Mouse (Mus musculus) embryonic facial prominence, embryonic 15.5 days (tissue): ENCODE results near the gene Sept9. TPM values are rescaled to one million over a fixed set of nuclear protein-coding genes. Genes with fewer than 3 reads are reported as not detected.
A peak's percentile ranks its signal among the peaks of the same experiment; 100 is the strongest.

Source experiments
- ATAC-seq: fragments of 200-750 bp; cut with Nextera tagmentation; 2 replicates; pipeline ENCODE4 v1.8.0; 2017; ENCODE audit warnings: low read depth, moderate TSS enrichment; ENCODE audit not compliant: insufficient number of reproducible peaks, low FRiP score, low TSS enrichment
- H3K27ac ChIP-seq: fragments of 300-500 bp; sonication (generic); replicated peaks from 2 replicates; pipeline ENCODE4 v1.5.1; 2015; ENCODE audit warnings: mild to moderate bottlenecking, inconsistent platforms
- H3K27me3 ChIP-seq: fragments of 300-500 bp; sonication (generic); 2 replicates; pipeline ENCODE4 v1.6.1; 2015; ENCODE audit warnings: inconsistent platforms
- H3K36me3 ChIP-seq: fragments of 300-500 bp; sonication (generic); 2 replicates; pipeline ENCODE4 v1.6.1; 2015; ENCODE audit warnings: mild to moderate bottlenecking, inconsistent platforms
- H3K4me1 ChIP-seq: fragments of 300-500 bp; sonication (generic); 2 replicates; pipeline ENCODE4 v1.6.1; 2015; ENCODE audit warnings: inconsistent platforms
- H3K4me2 ChIP-seq: fragments of 300-500 bp; sonication (generic); replicated peaks from 2 replicates; pipeline ENCODE4 v1.6.1; 2015; ENCODE audit warnings: mild to moderate bottlenecking, inconsistent platforms
- H3K4me3 ChIP-seq: fragments of 300-500 bp; sonication (generic); replicated peaks from 2 replicates; pipeline ENCODE4 v1.5.1; 2015; ENCODE audit warnings: mild to moderate bottlenecking, inconsistent platforms
- H3K9ac ChIP-seq: fragments of 300-500 bp; sonication (generic); 2 replicates; pipeline ENCODE4 v1.6.1; 2015; ENCODE audit warnings: inconsistent platforms
- H3K9me3 ChIP-seq: fragments of 300-500 bp; sonication (generic); replicated peaks from 2 replicates; pipeline ENCODE4 v1.6.1; 2016; ENCODE audit warnings: inconsistent platforms
- WGBS: fragments of 180-500 bp; shearing (Covaris S2); methylation state at CpG from one replicate; pipeline ENCODE4 v1.1.7; 2015; 5-methylcytosine and 5-hydroxymethylcytosine counted together
- polyA plus RNA-seq: library from polyadenylated mRNA; unstranded; fragments of >200 nt; fragmentation: Nextera tagmentation; extraction: Ambion mirVana; gene quantifications from 2 replicates; pipeline ENCODE4 v1.2.1, GENCODE M21; 2015

Sept9 gene
- polyA plus RNA-seq, 1 experiment from 2014 or later, result 157 TPM

DNA sequence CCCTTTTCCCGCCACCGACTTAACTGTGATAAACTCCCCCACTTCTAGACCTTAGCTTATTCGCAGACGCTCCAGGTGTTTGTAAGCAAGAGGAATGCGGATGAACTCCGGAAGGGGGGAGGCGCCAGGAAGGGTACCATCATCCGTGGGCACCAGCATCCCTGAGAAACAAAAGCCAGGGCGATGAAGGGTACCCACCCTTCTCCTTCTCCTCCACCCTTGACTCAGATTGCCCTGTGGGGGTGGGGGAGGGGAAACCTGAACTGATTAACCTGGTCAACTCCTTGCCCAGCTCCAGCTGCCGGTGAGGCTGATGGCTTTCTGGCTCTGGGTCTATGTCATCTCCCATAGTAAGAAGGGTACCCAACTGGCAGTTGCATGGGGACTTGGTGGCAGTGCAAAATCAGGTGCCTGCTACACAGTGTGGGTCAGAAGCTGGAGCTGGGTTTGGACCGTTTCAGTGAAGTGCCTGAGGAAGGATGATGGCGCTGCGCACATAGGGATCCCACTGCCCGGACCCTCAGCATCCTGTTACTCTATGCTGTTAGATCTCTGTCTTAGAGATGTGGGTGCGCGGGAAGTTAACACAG, 209.1 kb downstream of the Sept9 start:
- H3K27me3 ChIP-seq, result peaks cover 11% of the 10 kb centered on the region
- H3K4me1 ChIP-seq, result peaks cover 43% of the 10 kb centered on the region
- H3K9me3 ChIP-seq, result no peaks in the 10 kb centered on the region
- ATAC-seq, result no peak
- H3K4me2 ChIP-seq, result peak overlapping the region; percentile 61
- H3K9ac ChIP-seq, result no peak overlapping the region; the same call in 1 of the 2 replicates
- H3K27ac ChIP-seq, result no peak overlapping the region
- peak overlapping the region; percentile 28; the same call in 1 of the 2 replicates for H3K4me3 ChIP-seq
- H3K36me3 ChIP-seq, result no peaks in the 10 kb centered on the region
- WGBS, result 10% methylated on average over 16 of the region's 16 CpGs

DNA sequence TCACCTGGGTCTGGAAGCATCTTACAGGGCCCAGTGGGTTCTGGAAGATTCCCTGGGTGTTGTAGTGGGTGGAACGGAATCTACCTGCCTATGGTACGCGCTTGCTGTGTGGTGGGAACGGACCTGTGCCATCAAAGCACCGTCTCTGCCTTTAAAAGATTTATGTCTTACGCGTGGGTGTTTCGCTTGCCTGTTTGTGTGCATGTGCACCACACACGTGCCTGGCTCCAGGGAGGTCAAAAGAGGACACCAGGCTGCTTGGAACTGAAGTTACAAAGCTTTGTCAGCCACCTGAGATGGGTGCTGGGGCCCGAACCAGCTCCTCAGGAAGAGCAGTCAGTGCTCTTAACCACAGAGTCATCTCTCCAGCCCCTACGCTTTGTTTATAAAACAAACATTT, 209.9 kb downstream of the Sept9 start:
- Histone ChIP-seq H3K27me3 (peaks cover 13% of the 10 kb centered on the region), H3K4me3 (no peak overlapping the region), H3K36me3 (no peaks in the 10 kb centered on the region), H3K9me3 (no peaks in the 10 kb centered on the region), H3K4me2 (no peak overlapping the region), H3K4me1 (peaks cover 47% of the 10 kb centered on the region), H3K9ac (no peak overlapping the region), H3K27ac (no peak overlapping the region)
- no peak for ATAC-seq
- WGBS, result 64% methylated on average over 11 of the region's 11 CpGs

DNA sequence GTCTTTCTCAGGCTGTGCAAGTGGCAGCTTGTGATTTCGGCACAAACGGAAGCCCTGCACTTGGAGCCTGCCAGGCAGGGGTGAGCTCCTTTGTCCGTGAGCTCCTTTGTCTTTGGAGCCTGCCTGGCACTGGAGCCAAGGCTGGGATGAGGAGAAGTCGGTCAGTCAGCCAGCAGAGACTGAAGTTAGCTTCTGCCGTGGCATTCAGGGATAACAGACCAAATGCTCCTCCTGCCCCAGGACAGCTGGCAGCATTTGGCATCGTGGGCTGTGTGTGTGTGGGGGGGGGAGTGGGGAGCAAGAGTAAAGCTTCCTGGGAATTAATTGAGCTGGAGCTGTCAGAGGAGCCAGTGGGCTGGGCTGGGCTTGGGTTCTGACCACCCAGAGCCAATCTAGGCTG, 210.6 kb downstream of the Sept9 start:
- 0 out of 2 replicates have a peak overlapping the region, but pooled peaks have one; percentile 25 for H3K27ac ChIP-seq
- peaks cover 15% of the 10 kb centered on the region for H3K27me3 ChIP-seq
- H3K36me3 ChIP-seq, result no peaks in the 10 kb centered on the region
- H3K4me3 ChIP-seq, result no peak overlapping the region
- no peaks in the 10 kb centered on the region for H3K9me3 ChIP-seq
- H3K9ac ChIP-seq, result no peak overlapping the region
- WGBS, result 7% methylated on average over 6 of the region's 6 CpGs
- H3K4me1 ChIP-seq, result peaks cover 54% of the 10 kb centered on the region
- no peak for ATAC-seq
- no peak overlapping the region; the same call in 1 of the 2 replicates for H3K4me2 ChIP-seq

DNA sequence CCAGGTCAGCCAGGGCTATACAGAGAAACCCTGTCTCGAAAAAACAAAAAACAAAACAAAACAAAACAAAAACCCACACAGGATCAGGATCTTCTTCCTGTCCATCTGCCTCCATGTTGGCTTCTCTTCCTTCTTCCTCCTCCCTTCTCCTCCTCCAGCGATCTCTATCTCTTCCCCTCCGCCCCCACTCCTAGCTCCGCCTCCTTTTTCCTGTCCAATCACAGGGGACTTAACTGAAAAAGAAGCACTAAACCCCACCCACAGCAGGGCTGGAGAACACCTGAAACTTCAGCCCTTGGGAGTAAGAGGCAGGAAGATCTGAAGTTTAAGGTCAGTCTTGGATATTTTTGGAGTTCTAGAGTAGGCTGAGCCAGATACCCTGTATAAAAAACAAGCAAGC, 212.2 kb downstream of the Sept9 start:
- peaks cover 66% of the 10 kb centered on the region for H3K4me1 ChIP-seq

More for the DNA sequence above, 212.2 kb downstream of the Sept9 start:
- H3K9ac ChIP-seq, result no peak overlapping the region
- H3K9me3 ChIP-seq, result no peaks in the 10 kb centered on the region
- no peak overlapping the region for H3K4me3 ChIP-seq
- H3K27me3 ChIP-seq, result peaks cover 22% of the 10 kb centered on the region
- H3K4me2 ChIP-seq, result no peak overlapping the region
- no peak overlapping the region for H3K27ac ChIP-seq
- no peak for ATAC-seq
- 81% methylated on average over 4 of the region's 4 CpGs for WGBS
- H3K36me3 ChIP-seq, result no peaks in the 10 kb centered on the region

Other genes starting within 250 kb of the Sept9 start
- gene Sec14l1, start 84.5 kb upstream of the Sept9 start, polyA plus RNA-seq, result 61.4 and 69.3 TPM in 2 replicates